Mouse (Mus musculus): ENCODE measurements around the gene Golga4. TPM values are rescaled to one million over a fixed set of nuclear protein-coding genes. Genes with fewer than 3 reads are reported as not detected.
A peak's percentile ranks its signal among the peaks of the same experiment; 100 is the strongest.

The Golga4 gene
- total and polyA plus RNA-seq, 2 experiments from 2014 or later: 26.2 to 34.5 TPM

DNA sequence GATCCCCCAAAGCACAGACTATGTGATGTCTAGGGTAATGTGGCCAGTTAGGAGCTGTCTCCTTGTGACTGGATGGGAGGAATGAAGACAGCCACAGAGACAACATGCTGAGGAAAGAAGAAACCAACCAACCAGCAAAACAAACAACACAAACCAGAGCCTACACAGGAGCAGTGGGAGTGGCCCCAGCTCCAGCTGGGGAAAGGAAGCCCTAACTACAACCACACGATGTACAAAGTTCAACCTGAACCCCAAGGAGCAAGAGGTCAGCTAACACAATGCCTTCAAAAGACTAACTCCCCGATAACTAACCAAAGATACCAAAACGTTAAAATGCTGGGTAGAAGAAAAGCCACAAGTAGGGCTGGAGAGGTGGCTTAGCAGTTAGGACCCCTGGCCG lies 81.0 kb downstream of the Golga4 start:
- Histone ChIP-seq H3K36me3 (ENCODE audit: insufficient read depth, low read length) (peaks cover 13% of the 10 kb centered on the region), H3K9me3 (ENCODE audit: low read length) (no peaks in the 10 kb centered on the region), H3K27ac (ENCODE audit: low read depth, low read length) (no peak overlapping the region), H3K27me3 (ENCODE audit: insufficient read depth, low read length) (no peaks in the 10 kb centered on the region), H3K4me3 (ENCODE audit: low read depth, low read length) (no peak overlapping the region), H3K9ac (replicated peaks; ENCODE audit: low read length, poor library complexity, severe bottlenecking) (no peak overlapping the region), H3K4me1 (ENCODE audit: insufficient read depth, low read length) (no peaks in the 10 kb centered on the region), H3K4me2 (ENCODE audit: low read depth, low read length, poor library complexity, severe bottlenecking) (no peak overlapping the region)
- WGBS: 69% methylated on average over 4 of the region's 4 CpGs
- TF ChIP-seq CTCF (IDR thresholded peaks at IDR 0.05): no peak
- ATAC-seq (ENCODE audit: low FRiP score) (no peak), DNase-seq (ENCODE audit: low spot score) (no peak)

DNA sequence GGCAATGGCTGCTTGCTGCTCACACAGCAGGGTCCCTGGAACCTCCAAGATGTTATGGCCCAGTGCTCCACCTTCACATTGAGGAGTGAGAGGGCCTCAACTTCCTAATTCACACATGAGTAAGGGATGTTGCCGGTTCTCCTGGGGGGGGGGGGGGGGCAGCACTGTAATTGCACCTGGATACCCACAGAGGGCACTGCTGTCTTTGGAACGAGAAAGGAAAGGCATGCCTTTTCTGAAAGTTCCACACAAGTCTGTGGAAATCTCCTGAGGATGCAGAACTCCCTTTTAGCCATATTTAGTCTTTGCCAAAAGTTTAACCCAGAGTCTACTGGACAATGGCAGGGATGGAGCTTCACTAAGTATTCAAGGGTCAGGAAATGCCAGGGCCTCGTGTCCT lies 83.2 kb downstream of the Golga4 start:
- peaks cover 3% of the 10 kb centered on the region; the same call in 1 of the 2 replicates for H3K36me3 ChIP-seq (ENCODE audit: insufficient read depth, low read length)
- 44% methylated on average over 3 of the region's 3 CpGs for WGBS
- H3K27me3 ChIP-seq (ENCODE audit: insufficient read depth, low read length): no peaks in the 10 kb centered on the region
- DNase-seq (ENCODE audit: low spot score) (peak; percentile 68), ATAC-seq (ENCODE audit: low FRiP score) (no peak)
- H3K4me2 ChIP-seq (ENCODE audit: low read depth, low read length, poor library complexity, severe bottlenecking): no peak overlapping the region
- H3K4me3 ChIP-seq (ENCODE audit: low read depth, low read length): no peak overlapping the region
- H3K9me3 ChIP-seq (ENCODE audit: low read length): no peaks in the 10 kb centered on the region
- no peak overlapping the region for H3K9ac ChIP-seq (replicated peaks; ENCODE audit: low read length, poor library complexity, severe bottlenecking)
- TF ChIP-seq CTCF (IDR thresholded peaks at IDR 0.05): peak; percentile 86
- H3K4me1 ChIP-seq (ENCODE audit: insufficient read depth, low read length): no peaks in the 10 kb centered on the region
- no peak overlapping the region for H3K27ac ChIP-seq (ENCODE audit: low read depth, low read length)

DNA sequence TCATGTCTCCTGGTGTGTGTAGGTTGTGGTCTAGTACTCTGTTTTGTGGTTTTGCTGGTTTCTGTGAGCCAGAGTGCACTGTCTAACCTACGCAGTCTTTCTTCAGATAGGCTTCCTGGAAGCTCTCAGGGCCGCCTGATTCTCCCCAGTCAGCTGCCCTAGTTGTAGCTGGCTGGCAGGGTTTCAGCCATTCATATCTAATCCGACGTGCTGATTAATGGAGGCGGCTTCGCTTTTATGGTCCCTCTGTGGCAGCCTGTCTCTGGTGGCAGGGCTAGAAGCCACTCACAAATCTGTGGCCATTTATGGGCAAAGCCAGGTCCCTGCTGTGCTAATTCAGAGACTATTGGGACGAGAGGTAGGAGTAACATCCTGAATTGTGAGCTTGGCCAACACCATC lies 84.2 kb downstream of the Golga4 start:
- H3K27ac ChIP-seq (ENCODE audit: low read depth, low read length): no peak overlapping the region
- H3K4me2 ChIP-seq (ENCODE audit: low read depth, low read length, poor library complexity, severe bottlenecking): no peak overlapping the region
- 26% methylated on average over 7 of the region's 7 CpGs for WGBS
- no peak overlapping the region for H3K4me3 ChIP-seq (ENCODE audit: low read depth, low read length)
- peaks cover 2% of the 10 kb centered on the region; the same call in 1 of the 2 replicates for H3K36me3 ChIP-seq (ENCODE audit: insufficient read depth, low read length)
- H3K9me3 ChIP-seq (ENCODE audit: low read length): no peaks in the 10 kb centered on the region
- ATAC-seq (ENCODE audit: low FRiP score) (no peak), DNase-seq (ENCODE audit: low spot score) (peak; percentile 71)
- no peaks in the 10 kb centered on the region for H3K4me1 ChIP-seq (ENCODE audit: insufficient read depth, low read length)
- no peak overlapping the region for H3K9ac ChIP-seq (replicated peaks; ENCODE audit: low read length, poor library complexity, severe bottlenecking)
- TF ChIP-seq CTCF (IDR thresholded peaks at IDR 0.05): peak; percentile 3; the same call in 1 of the 2 replicates
- H3K27me3 ChIP-seq (ENCODE audit: insufficient read depth, low read length): no peaks in the 10 kb centered on the region

DNA sequence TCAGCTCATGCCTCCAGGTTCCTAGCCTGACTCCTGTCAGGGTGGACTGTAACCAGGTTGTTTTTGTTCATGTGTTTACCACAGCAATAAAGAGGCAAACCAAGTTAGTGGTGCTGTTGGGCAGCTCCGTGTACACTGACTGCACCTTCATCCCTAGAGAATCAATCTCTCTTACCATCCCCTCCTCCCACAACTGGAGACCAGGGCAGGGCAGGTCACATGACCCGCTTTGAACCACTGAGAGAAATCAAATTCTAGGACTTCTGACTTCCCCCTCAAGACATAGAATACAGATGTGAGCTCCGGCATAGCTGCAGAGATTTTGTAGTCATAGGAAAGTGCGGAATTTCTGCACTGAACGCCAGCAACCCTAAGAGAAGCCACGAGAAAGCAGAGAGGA lies 85.6 kb downstream of the Golga4 start:
- DNase-seq (ENCODE audit: low spot score): no peak
- 87% methylated on average over 6 of the region's 6 CpGs for WGBS
- Histone ChIP-seq H3K27me3 (ENCODE audit: insufficient read depth, low read length) (no peaks in the 10 kb centered on the region), H3K36me3 (ENCODE audit: insufficient read depth, low read length) (no peaks in the 10 kb centered on the region), H3K4me1 (ENCODE audit: insufficient read depth, low read length) (no peaks in the 10 kb centered on the region), H3K9ac (replicated peaks; ENCODE audit: low read length, poor library complexity, severe bottlenecking) (no peak overlapping the region), H3K9me3 (ENCODE audit: low read length) (no peaks in the 10 kb centered on the region), H3K27ac (ENCODE audit: low read depth, low read length) (no peak overlapping the region), H3K4me3 (ENCODE audit: low read depth, low read length) (no peak overlapping the region), H3K4me2 (ENCODE audit: low read depth, low read length, poor library complexity, severe bottlenecking) (no peak overlapping the region)
- no peak for ATAC-seq (ENCODE audit: low FRiP score)
- TF ChIP-seq CTCF (IDR thresholded peaks at IDR 0.05): no peak

DNA sequence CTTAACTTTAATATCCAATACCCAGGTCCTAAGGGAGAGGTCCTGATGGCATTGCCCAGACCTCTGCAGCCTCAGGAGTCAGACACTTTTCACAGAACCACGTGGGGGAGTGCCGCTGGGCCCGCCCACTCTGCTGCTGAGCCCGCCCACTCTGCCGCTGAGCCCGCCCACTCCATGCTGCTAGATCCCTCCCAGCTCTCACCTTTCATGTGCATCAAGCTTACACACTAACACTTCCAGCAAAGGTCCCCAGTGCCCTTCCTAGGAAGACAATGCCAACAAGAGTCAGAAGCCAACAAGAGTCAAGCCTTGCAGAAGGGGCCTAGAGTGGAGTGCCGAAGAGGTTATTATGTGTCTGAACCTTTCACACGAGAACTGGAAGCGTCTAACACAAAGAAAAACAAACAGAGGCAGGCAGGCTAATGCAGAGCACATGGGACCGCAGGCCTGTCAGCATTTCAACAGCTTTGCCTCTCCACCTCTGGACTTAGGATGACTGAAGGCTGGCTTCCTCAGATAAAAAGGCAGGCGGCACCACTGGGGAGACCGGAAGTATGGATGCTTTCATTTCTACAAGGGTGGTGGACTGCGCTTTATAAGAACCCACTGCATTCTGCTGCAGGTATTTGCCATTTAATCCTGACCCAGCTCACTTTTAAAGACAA lies 86.7 kb downstream of the Golga4 start:
- Histone ChIP-seq H3K4me1 (ENCODE audit: insufficient read depth, low read length) (no peaks in the 10 kb centered on the region), H3K4me2 (ENCODE audit: low read depth, low read length, poor library complexity, severe bottlenecking) (no peak overlapping the region), H3K9me3 (ENCODE audit: low read length) (no peaks in the 10 kb centered on the region), H3K4me3 (ENCODE audit: low read depth, low read length) (no peak overlapping the region), H3K27me3 (ENCODE audit: insufficient read depth, low read length) (no peaks in the 10 kb centered on the region), H3K27ac (ENCODE audit: low read depth, low read length) (no peak overlapping the region), H3K36me3 (ENCODE audit: insufficient read depth, low read length) (no peaks in the 10 kb centered on the region), H3K9ac (replicated peaks; ENCODE audit: low read length, poor library complexity, severe bottlenecking) (no peak overlapping the region)
- no peak for DNase-seq (ENCODE audit: low spot score)
- 50% methylated on average over 13 of the region's 13 CpGs for WGBS
- no peak for ATAC-seq (ENCODE audit: low FRiP score)
- TF ChIP-seq CTCF (IDR thresholded peaks at IDR 0.05): no peak

DNA sequence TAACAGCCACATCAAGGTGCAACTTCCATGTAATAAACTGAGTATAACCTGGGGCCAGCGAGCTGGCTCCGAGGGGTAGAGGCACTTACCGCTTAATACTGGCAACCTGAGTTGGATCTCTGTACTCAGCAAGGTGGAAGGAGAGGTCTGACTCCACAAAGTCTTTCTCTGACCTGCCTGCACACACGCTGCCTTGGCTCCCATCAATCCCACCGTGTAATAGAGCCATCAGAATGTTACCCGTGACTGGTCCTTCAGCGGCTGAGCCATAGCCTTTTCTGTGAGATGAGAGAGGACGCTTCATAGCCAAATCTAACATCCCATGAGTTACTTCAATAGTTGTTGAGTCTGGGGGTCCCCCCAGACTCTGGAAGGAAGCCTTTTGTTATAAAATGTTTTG lies 87.4 kb downstream of the Golga4 start:
- H3K9me3 ChIP-seq (ENCODE audit: low read length): no peaks in the 10 kb centered on the region
- 85% methylated on average over 8 of the region's 8 CpGs for WGBS
- ATAC-seq (ENCODE audit: low FRiP score) (no peak), DNase-seq (ENCODE audit: low spot score) (no peak)
- H3K4me1 ChIP-seq (ENCODE audit: insufficient read depth, low read length): no peaks in the 10 kb centered on the region
- TF ChIP-seq CTCF (IDR thresholded peaks at IDR 0.05): no peak
- H3K36me3 ChIP-seq (ENCODE audit: insufficient read depth, low read length): no peaks in the 10 kb centered on the region
- no peak overlapping the region for H3K9ac ChIP-seq (replicated peaks; ENCODE audit: low read length, poor library complexity, severe bottlenecking)
- no peaks in the 10 kb centered on the region for H3K27me3 ChIP-seq (ENCODE audit: insufficient read depth, low read length)
- H3K27ac ChIP-seq (ENCODE audit: low read depth, low read length): no peak overlapping the region
- no peak overlapping the region for H3K4me3 ChIP-seq (ENCODE audit: low read depth, low read length)
- no peak overlapping the region for H3K4me2 ChIP-seq (ENCODE audit: low read depth, low read length, poor library complexity, severe bottlenecking)

All from midbrain, postnatal 0 days (tissue).